In the genomic region with DNA sequence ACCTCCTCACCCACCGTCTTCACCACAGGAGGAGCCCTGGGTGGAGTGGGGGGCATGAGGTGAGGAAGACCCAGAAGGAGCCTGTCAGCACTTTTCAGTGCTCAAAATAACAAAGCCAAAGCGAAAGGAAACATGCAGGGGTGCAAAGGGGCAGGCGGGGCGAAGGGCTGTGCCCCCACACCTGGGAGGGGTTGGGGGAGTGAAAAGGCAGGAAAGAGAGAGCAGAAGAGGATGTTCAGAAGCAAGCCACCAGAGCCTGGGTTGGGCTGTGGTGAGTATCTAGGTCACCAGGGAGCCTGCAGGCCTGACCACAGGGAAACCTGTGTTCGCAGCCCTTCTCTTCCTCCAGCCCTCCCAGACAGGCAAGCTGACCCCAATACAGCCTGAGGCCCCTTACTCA, we compare ENCODE assay signal across 23 mouse cellular contexts. TPM values are rescaled to one million over a fixed set of nuclear protein-coding genes. Genes with fewer than 3 reads are reported as not detected.
DNase-seq lines count a peak whose midpoint lies in the region; ATAC-seq and TF ChIP-seq lines count a peak whose summit lies in the region.
"Had no signal": no experiment of that assay in that cellular context is flagged by ENCODE, and none has a peak within 500 bp of the region (broad histone marks: within the 10 kb centered on the region; RNA-seq: fewer than 3 reads in every experiment).

No protein-coding gene starts in this region.

- no peak for TF ChIP-seq CTCF in heart, postnatal 0 days (IDR thresholded peaks at IDR 0.05; ENCODE audit: low read depth)
- TF ChIP-seq CTCF in thymus, adult 2 months (IDR thresholded peaks at IDR 0.05; ENCODE audit: borderline replicate concordance, control insufficient read depth, extremely low read depth, insufficient read depth, low read length, poor library complexity) = no peak

- H3K9me3 ChIP-seq in heart, postnatal 0 days (replicated peaks; ENCODE audit: control insufficient read depth, low read length) = no peaks in the 10 kb centered on the region
- H3K9me3 ChIP-seq: limb, embryonic 10.5 days had no signal

- no peaks in the 10 kb centered on the region for H3K36me3 ChIP-seq in heart, postnatal 0 days (replicated peaks; ENCODE audit: control insufficient read depth, insufficient read depth, low read length)
- H3K36me3 ChIP-seq in thymus, adult 2 months (ENCODE audit: control insufficient read depth, insufficient read depth, low read length) = peaks cover 58% of the 10 kb centered on the region
- H3K36me3 ChIP-seq: limb, embryonic 10.5 days had no signal

- no peak for DNase-seq in heart, postnatal 0 days (ENCODE audit: low spot score)
- DNase-seq in heart, postnatal 36 days = no peak
- peak; percentile 47 for DNase-seq in induced T-regulatory cell, adult 2 months (ENCODE audit: low read depth)
- peak; percentile 90 for DNase-seq in thymus, adult 2 months
- no peak for DNase-seq in urinary bladder, postnatal 4 days (ENCODE audit: low spot score in 2 of 2)
- DNase-seq in kidney, postnatal 14 days = no peak
- DNase-seq in adrenal gland, postnatal 25 days = no peak
- no peak for DNase-seq in adipocyte (ENCODE audit: low spot score)
- DNase-seq: adrenal gland, adult 8-10 months; cerebellum, postnatal 10 days; gastrocnemius, adult 2 months; kidney, adult 8-10 months; kidney, postnatal 4 days; layer of hippocampus, adult 9-11 months; lung, adult 18-20 months; lung, postnatal 14 days had no signal

- TF ChIP-seq EP300 in heart, postnatal 0 days (IDR thresholded peaks at IDR 0.05; ENCODE audit: low read depth) = no peak

- H3K4me2 ChIP-seq in heart, postnatal 0 days (ENCODE audit: low read depth, low read length) = no peak overlapping the region
- H3K4me2 ChIP-seq: liver, embryonic 11.5 days had no signal

- WGBS in heart, postnatal 0 days = 46% methylated on average over 5 of the region's 5 CpGs
- WGBS in thymus, adult 2 months = 5% methylated on average over 5 of the region's 5 CpGs

- peak; percentile 71; the same call in 1 of the 2 replicates for TF ChIP-seq POLR2A in thymus, adult 2 months (IDR thresholded peaks at IDR 0.05; ENCODE audit: control insufficient read depth, extremely low read depth, insufficient read depth, low read length, poor library complexity)

- H3K4me1 ChIP-seq in heart, postnatal 0 days (ENCODE audit: control insufficient read depth, insufficient read depth) = no peaks in the 10 kb centered on the region
- H3K4me1 ChIP-seq in thymus, adult 2 months (replicated peaks; ENCODE audit: control insufficient read depth, insufficient read depth, low read length) = peaks cover 68% of the 10 kb centered on the region
- H3K4me1 ChIP-seq: limb, embryonic 10.5 days had no signal

- ATAC-seq in heart, postnatal 0 days (ENCODE audit: insufficient read depth, low read depth) = no peak

- H3K27ac ChIP-seq in heart, postnatal 0 days (ENCODE audit: low read depth) = peak overlapping the region; percentile 5; the same call in 1 of the 2 replicates
- H3K27ac ChIP-seq in thymus, adult 2 months (ENCODE audit: control insufficient read depth, insufficient read depth, low read length) = peak overlapping the region; percentile 98
- H3K27ac ChIP-seq: gastrocnemius, adult 2 months; limb, embryonic 10.5 days; stomach, postnatal 0 days had no signal

- H3K4me3 ChIP-seq in heart, postnatal 0 days (ENCODE audit: low read depth, low read length) = no peak overlapping the region
- peak overlapping the region; percentile 42 for H3K4me3 ChIP-seq in thymus, adult 2 months (ENCODE audit: control insufficient read depth, insufficient read depth, low read length)
- H3K4me3 ChIP-seq: gastrocnemius, adult 2 months; limb, embryonic 10.5 days had no signal

- H3K9ac ChIP-seq in heart, postnatal 0 days (replicated peaks; ENCODE audit: low read depth, low read length) = no peak overlapping the region

- no peaks in the 10 kb centered on the region for H3K27me3 ChIP-seq in heart, postnatal 0 days (ENCODE audit: control insufficient read depth, insufficient read depth, low read length)
- H3K27me3 ChIP-seq in thymus, adult 2 months (ENCODE audit: control insufficient read depth, insufficient read depth, low read length) = no peaks in the 10 kb centered on the region

- intact Hi-C loops in heart, postnatal 36 days (cut with DNase I) = no loop called here

RNA-seq across cellular contexts. Expression of a gene that starts 10.3 kb away (rescaled TPM):
- not detected in 2 replicates for total RNA-seq in heart, postnatal 0 days (2014; rRNA removed; ENCODE audit: low replicate concordance)
- polyA plus RNA-seq in heart, postnatal 0 days (2015; fragmentation: Nextera tagmentation; extraction: Ambion mirVana) = 0.19 and 0.25 TPM in 2 replicates
- total RNA-seq in heart, postnatal 36 days (2021) = under 1 TPM; 0.11 to 0.16 TPM
- polyA plus RNA-seq in thymus, adult 2 months (2012; rRNA removed) = 6.0 and 6.1 TPM in 2 replicates
- total RNA-seq in adrenal gland, postnatal 25 days (2021) = 0.76 and 0.90 TPM in 2 replicates
- polyA plus RNA-seq: limb, embryonic 10.5 days; liver, embryonic 11.5 days had no signal

RNA-seq across cellular contexts. Expression of a gene that starts 15.5 kb away (rescaled TPM):
- 37.2 and 55.0 TPM in 2 replicates for total RNA-seq in heart, postnatal 0 days (2014; rRNA removed; ENCODE audit: low replicate concordance)
- polyA plus RNA-seq in heart, postnatal 0 days (2015; fragmentation: Nextera tagmentation; extraction: Ambion mirVana) = 13.5 and 17.1 TPM in 2 replicates
- total RNA-seq in heart, postnatal 36 days (2021) = 10 to 100 TPM; 31.9 to 48.1 TPM
- 296 and 308 TPM in 2 replicates for polyA plus RNA-seq in thymus, adult 2 months (2012; rRNA removed)
- total RNA-seq in adrenal gland, postnatal 25 days (2021) = 13.9 and 19.0 TPM in 2 replicates

RNA-seq across cellular contexts. Expression of a gene that starts 25.0 kb away (rescaled TPM):
- 0.34 and 6.5 TPM in 2 replicates for total RNA-seq in heart, postnatal 0 days (2014; rRNA removed; ENCODE audit: low replicate concordance)
- polyA plus RNA-seq in heart, postnatal 0 days (2015; fragmentation: Nextera tagmentation; extraction: Ambion mirVana) = 7.5 and 7.7 TPM in 2 replicates
- total RNA-seq in heart, postnatal 36 days (2021) = 1 to 10 TPM; 4.0 to 5.1 TPM
- 2.6 and 4.1 TPM in 2 replicates for polyA plus RNA-seq in thymus, adult 2 months (2012; rRNA removed)
- total RNA-seq in adrenal gland, postnatal 25 days (2021) = 8.2 and 10.6 TPM in 2 replicates

RNA-seq across cellular contexts. Expression of a gene that starts 25.8 kb away (rescaled TPM):
- total RNA-seq in heart, postnatal 0 days (2014; rRNA removed; ENCODE audit: low replicate concordance) = not detected in 2 replicates
- polyA plus RNA-seq in heart, postnatal 0 days (2015; fragmentation: Nextera tagmentation; extraction: Ambion mirVana) = 0.15 and 0.30 TPM in 2 replicates
- under 1 TPM in 1 of 2 experiments, not detected in 1; 0.27 TPM for total RNA-seq in heart, postnatal 36 days (2021)
- 0.39 and 0.55 TPM in 2 replicates for polyA plus RNA-seq in thymus, adult 2 months (2012; rRNA removed)
- total RNA-seq in adrenal gland, postnatal 25 days (2021) = 0.49 TPM in 1 of 2 replicates, not detected in the other
- total RNA-seq: gastrocnemius, adult 2 months had no signal
- polyA plus RNA-seq: liver, embryonic 11.5 days had no signal

RNA-seq across cellular contexts. Expression of a gene that starts 46.1 kb away (rescaled TPM):
- total RNA-seq in heart, postnatal 0 days (2014; rRNA removed; ENCODE audit: low replicate concordance) = not detected in 2 replicates
- 0.10 TPM in 1 of 2 replicates, not detected in the other for polyA plus RNA-seq in heart, postnatal 0 days (2015; fragmentation: Nextera tagmentation; extraction: Ambion mirVana)
- not detected for total RNA-seq in heart, postnatal 36 days (2021)
- polyA plus RNA-seq in thymus, adult 2 months (2012; rRNA removed) = 0.27 and 0.35 TPM in 2 replicates
- total RNA-seq in adrenal gland, postnatal 25 days (2021) = not detected in 2 replicates
- total RNA-seq: adrenal gland, adult 8-10 months; gastrocnemius, adult 2 months; left cerebral cortex, adult 8-10 months had no signal
- polyA plus RNA-seq: heart, embryonic 14.5 days; hindbrain, embryonic 11.5 days; limb, embryonic 10.5 days; liver, embryonic 11.5 days; midbrain, postnatal 0 days had no signal

Comparison
In these comparisons a context has a peak if more than half of its experiments do, and no peak if none do; other contexts are left out.
1. DNase-seq: peak in induced T-regulatory cell, adult 2 months (single experiment) and thymus, adult 2 months (single experiment); none in heart, postnatal 0 days (single experiment), heart, postnatal 36 days (0 of 2), urinary bladder, postnatal 4 days (0 of 2), kidney, postnatal 14 days (single experiment), adrenal gland, postnatal 25 days (single experiment) and adipocyte (single experiment).